32 mouse cellular contexts compared by ENCODE assay signal in genomic region chr9:40528733-40529132, GRCm38 (mm10). TPM values are rescaled to one million over a fixed set of nuclear protein-coding genes. Genes with fewer than 3 reads are reported as not detected.
DNase-seq lines count a peak whose midpoint lies in the region; ATAC-seq lines count a peak whose summit lies in the region.
"Had no signal": no experiment of that assay in that cellular context is flagged by ENCODE, and none has a peak within 500 bp of the region (broad histone marks: within the 10 kb centered on the region; RNA-seq: fewer than 3 reads in every experiment).

No protein-coding gene starts in this region.

- H3K4me1 ChIP-seq in hindbrain, embryonic 11.5 days (replicated peaks; ENCODE audit: control insufficient read depth, insufficient read depth, low read length), result no peaks in the 10 kb centered on the region
- peaks cover 15% of the 10 kb centered on the region for H3K4me1 ChIP-seq in hindbrain, embryonic 13.5 days (replicated peaks)
- H3K4me1 ChIP-seq: liver, embryonic 15.5 days had no signal

- intact Hi-C loops in left cerebral cortex, postnatal 4 days (cut with DNase I), result no loop called here

- no peaks in the 10 kb centered on the region for H3K36me3 ChIP-seq in hindbrain, embryonic 11.5 days (ENCODE audit: control insufficient read depth, insufficient read depth, low read length)
- H3K36me3 ChIP-seq in hindbrain, embryonic 13.5 days, result no peaks in the 10 kb centered on the region
- H3K36me3 ChIP-seq: embryonic facial prominence, embryonic 15.5 days; forebrain, embryonic 12.5 days; heart, embryonic 10.5 days; heart, embryonic 15.5 days; hindbrain, embryonic 15.5 days; limb, embryonic 12.5 days; liver, embryonic 15.5 days; midbrain, embryonic 10.5 days; midbrain, embryonic 15.5 days; neural tube, embryonic 12.5 days had no signal

- peak; percentile 15 for DNase-seq in cerebellum, adult 11-12 months
- no peak for DNase-seq in cerebellum, adult 11 months
- DNase-seq in hindbrain, embryonic 11.5 days (ENCODE audit: low spot score), result peak; percentile 9
- DNase-seq in thymus, postnatal 4 days, result peak; percentile 16
- no peak for DNase-seq in thymus, postnatal 25 days
- DNase-seq in frontal cortex, postnatal 36 days (ENCODE audit: low spot score in 2 of 2), result no peak
- no peak for DNase-seq in left cerebral cortex, postnatal 4 days
- DNase-seq: adrenal gland, postnatal 10 days; cerebellum, postnatal 14 days; forebrain, postnatal 0 days; gastrocnemius, postnatal 14 days; kidney, adult 18-20 months; layer of hippocampus, adult 9-11 months; lung, embryonic 14.5 days; lung, postnatal 14 days; right cerebral cortex, postnatal 4 days; thymus, adult 18-20 months had no signal

- no peak overlapping the region for H3K4me2 ChIP-seq in hindbrain, embryonic 11.5 days (replicated peaks; ENCODE audit: low read depth, low read length)
- no peak overlapping the region for H3K4me2 ChIP-seq in hindbrain, embryonic 13.5 days
- H3K4me2 ChIP-seq: embryonic facial prominence, embryonic 15.5 days; forebrain, embryonic 12.5 days; heart, embryonic 15.5 days; limb, embryonic 12.5 days; liver, embryonic 15.5 days; lung, embryonic 14.5 days; midbrain, embryonic 15.5 days; neural tube, embryonic 12.5 days had no signal

- WGBS in hindbrain, embryonic 11.5 days, result 70% methylated on average over 4 of the region's 4 CpGs
- WGBS in hindbrain, embryonic 13.5 days, result 69% methylated on average over 4 of the region's 4 CpGs

- ATAC-seq in hindbrain, embryonic 11.5 days (ENCODE audit: low FRiP score), result no peak
- ATAC-seq in hindbrain, embryonic 13.5 days (ENCODE audit: low FRiP score), result no peak
- ATAC-seq: forebrain, postnatal 0 days; inflammation-experienced regulatory T-cells, adult 6 months; midbrain, embryonic 15.5 days; Patski had no signal

- peaks cover 5% of the 10 kb centered on the region; the same call in 1 of the 2 replicates for H3K27me3 ChIP-seq in hindbrain, embryonic 11.5 days (ENCODE audit: control insufficient read depth, insufficient read depth, low read length)
- H3K27me3 ChIP-seq in hindbrain, embryonic 13.5 days, result peaks cover 18% of the 10 kb centered on the region
- H3K27me3 ChIP-seq: hindbrain, embryonic 15.5 days; midbrain, embryonic 15.5 days had no signal

- H3K4me3 ChIP-seq in hindbrain, embryonic 11.5 days (ENCODE audit: low read depth, low read length), result no peak overlapping the region
- no peak overlapping the region for H3K4me3 ChIP-seq in hindbrain, embryonic 13.5 days
- H3K4me3 ChIP-seq: embryonic facial prominence, embryonic 15.5 days; forebrain, embryonic 12.5 days; heart, embryonic 10.5 days; heart, embryonic 15.5 days; hindbrain, embryonic 15.5 days; limb, embryonic 12.5 days; liver, embryonic 15.5 days; midbrain, embryonic 10.5 days; midbrain, embryonic 15.5 days; neural tube, embryonic 12.5 days had no signal

- no peaks in the 10 kb centered on the region for H3K9me3 ChIP-seq in hindbrain, embryonic 11.5 days (ENCODE audit: control insufficient read depth, low read length)
- no peaks in the 10 kb centered on the region for H3K9me3 ChIP-seq in hindbrain, embryonic 13.5 days
- H3K9me3 ChIP-seq: embryonic facial prominence, embryonic 15.5 days; forebrain, embryonic 12.5 days; heart, embryonic 10.5 days; heart, embryonic 15.5 days; hindbrain, embryonic 15.5 days; limb, embryonic 12.5 days; liver, embryonic 15.5 days; midbrain, embryonic 10.5 days; midbrain, embryonic 15.5 days; neural tube, embryonic 12.5 days had no signal

- H3K9ac ChIP-seq in hindbrain, embryonic 11.5 days (ENCODE audit: low read depth, low read length), result no peak overlapping the region
- H3K9ac ChIP-seq in hindbrain, embryonic 13.5 days, result no peak overlapping the region
- H3K9ac ChIP-seq: embryonic facial prominence, embryonic 15.5 days; forebrain, embryonic 12.5 days; forebrain, postnatal 0 days; heart, embryonic 15.5 days; hindbrain, embryonic 15.5 days; limb, embryonic 12.5 days; liver, embryonic 15.5 days; lung, embryonic 14.5 days; midbrain, embryonic 15.5 days; neural tube, embryonic 12.5 days had no signal

- no peak overlapping the region for H3K27ac ChIP-seq in hindbrain, embryonic 11.5 days (ENCODE audit: low read depth, low read length)
- no peak overlapping the region for H3K27ac ChIP-seq in hindbrain, embryonic 13.5 days
- H3K27ac ChIP-seq: embryonic facial prominence, embryonic 15.5 days; forebrain, embryonic 12.5 days; heart, embryonic 10.5 days; heart, embryonic 15.5 days; hindbrain, embryonic 15.5 days; limb, embryonic 12.5 days; liver, embryonic 15.5 days; midbrain, embryonic 10.5 days; midbrain, embryonic 15.5 days; neural tube, embryonic 12.5 days; stomach, postnatal 0 days had no signal

RNA-seq across cellular contexts. Expression of gene Gramd1b, which starts 2.5 kb away (rescaled TPM):
- 2.5 and 5.1 TPM in 2 replicates for polyA plus RNA-seq in hindbrain, embryonic 11.5 days (2014; fragmentation: Nextera tagmentation; extraction: Ambion mirVana)
- 13.5 and 13.9 TPM in 2 replicates for polyA plus RNA-seq in hindbrain, embryonic 13.5 days (2015; fragmentation: Nextera tagmentation; extraction: Ambion mirVana)
- 100 to 1,000 TPM; 108 to 117 TPM for total RNA-seq in left cerebral cortex, postnatal 4 days (2021)
- total RNA-seq: MEL had no signal

Comparison
In these comparisons a context has a peak if more than half of its experiments do, and no peak if none do; other contexts are left out.
1. DNase-seq: peak in cerebellum, adult 11-12 months (single experiment), hindbrain, embryonic 11.5 days (single experiment) and thymus, postnatal 4 days (single experiment); none in cerebellum, adult 11 months (single experiment), thymus, postnatal 25 days (single experiment), frontal cortex, postnatal 36 days (0 of 2) and left cerebral cortex, postnatal 4 days (single experiment).